Mouse (Mus musculus): Measurements from ENCODE around the gene Slfn2.

- TF ChIP-seq CTCF (IDR thresholded peaks at IDR 0.05) = no peak
- TF ChIP-seq EP300 (IDR thresholded peaks at IDR 0.05) = no peak
Measured at GRCm38 (mm10) chr11:83043891-83044290, 21.0 kb upstream of the Slfn2 start.

All from lung, postnatal 0 days (tissue).